Mouse (Mus musculus) MN1 (cell line): ENCODE data around the gene Msi1.

ENCODE experiments used
- DNase-seq: peaks from one replicate; pipeline ENCODE4 v3.0.0-alpha.2; 2016; ENCODE audit warnings: low spot score

The Msi1 gene

GRCm38 (mm10) chr5:115429359-115430186, at the start of gene Msi1:
Gene Msi1, plus strand, starts transcription at chr5:115429599.
- DNase-seq: peak; percentile 44

GRCm38 (mm10) chr5:115391935-115392334, 37.5 kb upstream of the Msi1 start:
- DNase-seq: no peak

- DNase-seq: no peak
These were observed 36.4 kb upstream of the Msi1 start for GRCm38 (mm10) chr5:115392969-115393368.

- DNase-seq: no peak
These were observed 35.2 kb upstream of the Msi1 start for GRCm38 (mm10) chr5:115394223-115394622.

GRCm38 (mm10) chr5:115394836-115395235, 34.6 kb upstream of the Msi1 start:
- DNase-seq: no peak

- no peak for DNase-seq
These were observed 32.7 kb upstream of the Msi1 start for GRCm38 (mm10) chr5:115396654-115397053.

- DNase-seq: no peak
These were observed 31.3 kb upstream of the Msi1 start for GRCm38 (mm10) chr5:115397839-115398780.

- no peak for DNase-seq
These were observed 27.3 kb upstream of the Msi1 start for GRCm38 (mm10) chr5:115402063-115402462.

GRCm38 (mm10) chr5:115403436-115404140, 25.8 kb upstream of the Msi1 start:
- DNase-seq: no peak

- peak; percentile 65 for DNase-seq
These were observed 25.1 kb upstream of the Msi1 start for GRCm38 (mm10) chr5:115404241-115404794.

- no peak for DNase-seq
These were observed 24.2 kb upstream of the Msi1 start for GRCm38 (mm10) chr5:115405205-115405604.

- DNase-seq: no peak
These were observed 21.3 kb upstream of the Msi1 start for GRCm38 (mm10) chr5:115408110-115408509.

GRCm38 (mm10) chr5:115415111-115416085, 14.0 kb upstream of the Msi1 start:
- DNase-seq: peak; percentile 81

- no peak for DNase-seq
These were observed 504 bp upstream of the Msi1 start for GRCm38 (mm10) chr5:115428831-115429358.

- DNase-seq: no peak
These were observed 975 bp downstream of the Msi1 start for GRCm38 (mm10) chr5:115430187-115430960.

GRCm38 (mm10) chr5:115431061-115431897, 1.9 kb downstream of the Msi1 start:
- DNase-seq: peak; percentile 64

- DNase-seq: peak; percentile 45
These were observed 2.5 kb downstream of the Msi1 start for GRCm38 (mm10) chr5:115431898-115432259.

- no peak for DNase-seq
These were observed 3.0 kb downstream of the Msi1 start for GRCm38 (mm10) chr5:115432395-115432794.

GRCm38 (mm10) chr5:115433191-115433590, 3.8 kb downstream of the Msi1 start:
- no peak for DNase-seq
